Mouse (Mus musculus): ENCODE data around the gene Spata20.

- TF ChIP-seq POLR2A (IDR thresholded peaks at IDR 0.05; ENCODE audit: extremely low read depth, insufficient read depth, low read length) (no peak), CTCF (IDR thresholded peaks at IDR 0.05; ENCODE audit: extremely low read depth, insufficient read depth, low read length) (no peak)
These were observed 4.0 kb downstream of the Spata20 start for GRCm38 (mm10) chr11:94481963-94482362.

Data from cortical plate, adult 2 months (tissue).